Mouse (Mus musculus) liver, adult 2 months (tissue): ENCODE measurements around the gene Ubash3a.

Experiments used
- CTCF ChIP-seq: fragments of 200-500 bp; IDR thresholded peaks from 2 replicates; pipeline ENCODE4 v1.5.1; 2011; ENCODE audit warnings: low read depth, low read length, control low read depth
- POLR2A ChIP-seq: fragments of 200-500 bp; IDR thresholded peaks from 2 replicates; pipeline ENCODE4 v1.6.1; 2011; ENCODE audit warnings: low read length, control low read depth; ENCODE audit not compliant: insufficient read depth; ENCODE audit errors: extremely low read depth

DNA sequence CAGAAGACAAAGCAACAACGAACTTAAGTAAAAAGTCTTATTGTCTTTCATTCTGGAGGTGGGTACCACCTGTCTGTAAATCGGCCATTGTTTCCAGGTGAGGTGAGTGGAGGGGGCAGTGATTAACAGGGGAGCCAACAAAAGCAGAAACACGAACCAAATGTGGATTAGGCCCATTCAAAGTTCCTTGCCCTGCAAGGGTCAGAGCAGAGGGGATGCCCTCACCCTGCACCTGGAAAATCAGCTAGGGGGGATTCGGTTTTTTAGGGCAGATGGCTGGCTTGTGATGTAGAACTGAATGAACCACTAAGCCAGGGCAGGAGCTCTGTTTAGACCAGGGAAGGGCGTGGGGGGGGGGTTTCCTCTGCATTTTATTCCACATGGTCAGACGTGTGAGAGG lies 56.7 kb downstream of the Ubash3a start:
- no peak for TF ChIP-seq CTCF
- no peak for TF ChIP-seq POLR2A
